Mouse (Mus musculus) gonadal fat pad, adult 2 months (tissue): ENCODE data around the gene Tmem135. TPM values are rescaled to one million over a fixed set of nuclear protein-coding genes. Genes with fewer than 3 reads are reported as not detected.

Source experiments
- DNase-seq: peaks from one replicate; pipeline ENCODE4 v3.0.0-alpha.2; 2012; ENCODE audit warnings: low read depth
- polyA plus RNA-seq: library from polyadenylated mRNA; depleted of rRNA; stranded (reverse); fragments of >200 nt; gene quantifications from 2 replicates; pipeline ENCODE4 v1.2.3, GENCODE M21; 2012

Tmem135 gene
- polyA plus RNA-seq, 1 experiment = 108 TPM

DNA sequence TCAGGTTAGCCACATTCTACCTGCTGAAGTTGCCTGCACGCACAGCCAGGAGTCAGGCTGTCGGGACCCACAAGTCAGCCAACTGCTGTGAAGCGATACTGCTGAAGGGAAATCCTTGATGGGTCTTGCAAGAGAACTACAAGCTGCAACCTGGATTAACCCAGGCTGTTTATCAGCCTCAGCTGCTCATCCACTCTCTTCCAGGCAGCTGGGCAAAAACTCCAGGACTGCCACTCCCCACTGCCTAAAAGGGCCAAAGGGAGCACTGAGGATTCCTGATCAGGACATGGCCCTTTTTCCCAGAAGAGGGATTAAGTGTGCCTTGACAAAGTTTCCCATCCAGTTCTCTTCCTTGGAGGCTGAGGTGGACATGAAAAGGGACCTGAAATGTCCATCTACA lies 15.0 kb downstream of the Tmem135 start:
- DNase-seq = no peak

GRCm38 (mm10) chr7:89382892-89383291 lies 21.1 kb downstream of the Tmem135 start:
- DNase-seq = no peak

- no peak for DNase-seq
Observed at GRCm38 (mm10) chr7:89380935-89381705, 22.9 kb downstream of the Tmem135 start.

- no peak for DNase-seq
Observed at GRCm38 (mm10) chr7:89371623-89372295, 32.3 kb downstream of the Tmem135 start.

- no peak for DNase-seq
Observed at GRCm38 (mm10) chr7:89370917-89371316, 33.1 kb downstream of the Tmem135 start.

DNA sequence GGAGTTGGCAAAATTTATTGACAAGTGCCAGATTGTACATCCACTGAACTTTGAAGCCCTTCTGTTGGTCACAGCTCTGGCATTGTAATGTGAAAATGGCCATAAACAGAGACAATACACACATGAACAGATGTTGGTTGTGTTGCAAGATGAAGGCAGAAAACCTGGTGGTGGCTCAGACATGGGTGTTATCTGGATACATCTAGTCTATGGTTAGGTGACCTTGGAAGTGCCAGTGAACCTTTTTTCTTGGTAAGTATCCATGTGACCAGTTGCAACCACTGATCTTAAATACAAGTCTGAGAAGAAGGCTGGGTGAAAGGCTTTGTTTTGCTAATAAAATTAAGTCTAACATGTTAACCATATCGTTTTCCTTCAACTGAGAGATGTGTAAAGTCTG lies 33.9 kb downstream of the Tmem135 start:
- no peak for DNase-seq

GRCm38 (mm10) chr7:89367643-89368042 lies 36.4 kb downstream of the Tmem135 start:
- DNase-seq = no peak

DNA sequence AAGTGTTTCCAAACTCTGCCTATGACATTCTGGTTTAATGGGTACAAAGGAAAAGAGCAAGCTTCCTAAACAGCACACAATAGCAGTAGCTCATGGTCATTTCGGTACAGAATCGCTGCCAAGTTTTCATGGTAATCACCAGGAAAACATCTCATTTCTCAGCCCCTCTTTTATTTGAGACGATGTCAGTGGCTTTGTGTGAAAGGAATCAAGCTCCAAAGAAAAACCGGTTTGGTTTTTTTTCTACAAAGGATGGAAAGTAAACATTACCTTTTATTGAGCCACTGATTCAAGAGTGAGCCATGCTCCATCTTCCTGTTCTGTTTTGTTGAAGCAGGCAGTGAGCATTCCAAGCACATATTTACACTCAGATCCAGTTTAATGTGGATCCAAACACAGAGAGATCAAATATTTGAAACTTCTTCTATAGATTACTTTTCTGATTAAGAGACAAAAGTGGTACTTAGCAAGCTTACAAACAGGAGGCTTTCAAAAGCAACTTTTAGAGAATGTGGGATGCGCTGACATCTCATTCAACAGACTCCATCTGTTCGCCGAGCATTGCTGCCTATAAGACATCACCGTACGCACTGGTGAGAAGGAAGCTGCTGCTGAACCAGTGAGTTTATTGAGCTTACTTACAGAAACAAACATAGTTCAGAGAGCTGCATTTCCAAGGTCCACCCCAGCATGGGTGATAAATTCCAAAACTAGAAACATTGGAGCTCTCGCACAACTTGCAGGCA lies 38.7 kb downstream of the Tmem135 start:
- no peak for DNase-seq

DNA sequence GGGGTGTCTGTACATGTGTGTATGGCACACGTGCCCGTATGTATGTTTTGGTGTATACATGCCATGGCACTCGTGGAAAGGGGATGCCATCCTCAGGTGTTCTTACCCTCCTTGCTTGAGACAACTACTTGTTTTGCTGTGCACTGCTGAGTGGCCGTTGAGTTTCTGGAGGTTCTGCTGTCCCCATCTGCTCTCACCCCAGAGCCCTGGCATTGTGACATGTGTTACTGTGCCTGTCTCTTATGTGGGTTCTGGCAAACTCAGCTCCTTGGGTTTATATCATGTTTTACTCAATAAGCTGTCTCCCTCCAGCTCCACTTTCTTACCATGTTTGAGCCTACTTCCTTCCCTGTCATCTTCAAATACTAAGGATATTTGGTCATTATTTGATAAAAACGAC lies 40.0 kb downstream of the Tmem135 start:
- no peak for DNase-seq

DNA sequence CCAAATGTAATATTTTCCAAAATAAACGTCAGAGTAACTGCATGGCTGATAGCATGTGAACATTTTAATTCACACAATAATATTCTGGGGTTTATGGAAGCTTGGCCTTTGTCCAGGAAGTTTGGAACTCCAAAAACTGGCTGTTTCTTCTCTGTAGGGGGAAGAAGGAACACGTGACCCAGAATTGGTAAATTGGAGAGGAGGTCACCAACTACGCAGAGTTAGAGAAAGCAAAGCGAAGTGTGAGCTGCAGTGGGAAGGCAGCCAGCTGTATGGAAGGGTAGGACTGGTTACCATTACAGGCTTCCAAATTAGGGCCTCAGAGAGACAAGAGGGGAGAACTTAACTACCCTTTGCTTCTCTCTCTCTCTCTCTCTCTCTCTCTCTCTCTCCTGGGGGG lies 47.7 kb downstream of the Tmem135 start:
- no peak for DNase-seq

GRCm38 (mm10) chr7:89355519-89356255 lies 48.3 kb downstream of the Tmem135 start:
- peak; percentile 90 for DNase-seq

DNA sequence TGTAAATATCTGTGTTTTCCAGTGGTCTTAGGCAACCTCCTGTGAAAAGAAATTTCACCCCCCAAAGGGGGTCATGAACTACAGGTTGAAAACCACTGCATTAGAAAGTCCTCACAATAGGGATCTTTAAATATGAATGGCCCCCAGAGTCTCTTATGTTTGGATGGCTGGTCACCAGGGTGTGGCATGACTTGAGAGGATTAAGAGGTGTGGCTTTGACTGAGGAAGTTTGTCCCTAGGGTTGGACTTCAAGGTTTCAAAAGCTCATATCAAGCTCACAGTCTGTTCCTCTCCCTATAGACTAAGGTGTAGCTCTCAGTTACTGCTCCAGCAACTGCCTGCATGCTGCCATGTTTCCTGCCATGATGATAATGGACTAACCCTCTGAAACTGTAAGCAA lies 62.0 kb downstream of the Tmem135 start:
- no peak for DNase-seq

DNA sequence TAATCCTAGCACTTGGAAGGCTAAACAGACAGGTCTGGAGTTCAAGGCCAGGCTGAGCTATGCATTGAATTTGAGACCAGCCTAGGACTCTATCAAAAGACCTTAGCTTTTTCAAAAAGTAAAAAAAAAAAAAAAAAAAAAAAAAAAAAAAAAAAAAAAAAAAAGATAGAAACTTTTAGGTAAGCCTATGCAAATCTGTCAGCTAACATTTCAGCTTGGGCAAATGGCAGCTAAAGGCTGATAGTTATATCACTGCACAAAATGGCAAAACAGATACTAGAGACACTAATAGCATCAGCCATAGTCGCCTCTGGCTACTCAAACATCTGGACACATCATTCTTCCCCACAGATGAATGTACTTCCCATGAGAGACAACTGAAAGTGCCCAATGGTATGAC lies 64.2 kb downstream of the Tmem135 start:
- no peak for DNase-seq

DNA sequence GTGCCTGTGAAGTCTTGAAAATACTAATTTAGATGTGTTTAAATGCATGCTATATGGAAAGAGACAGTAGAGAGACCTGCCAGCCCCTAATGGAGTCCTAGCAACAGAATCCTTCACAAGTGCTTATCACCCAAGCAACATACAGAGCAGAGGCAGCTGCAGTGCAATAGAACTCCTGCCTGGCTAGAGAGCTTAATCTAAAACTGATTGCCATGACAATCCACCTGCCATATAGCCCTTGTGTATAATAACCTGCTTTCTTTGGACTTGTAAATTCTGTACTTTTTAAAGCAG lies 64.9 kb downstream of the Tmem135 start:
- DNase-seq = no peak

GRCm38 (mm10) chr7:89338350-89339141 lies 65.5 kb downstream of the Tmem135 start:
- DNase-seq = no peak

- no peak for DNase-seq
Observed at GRCm38 (mm10) chr7:89337711-89338349, 66.2 kb downstream of the Tmem135 start.

DNA sequence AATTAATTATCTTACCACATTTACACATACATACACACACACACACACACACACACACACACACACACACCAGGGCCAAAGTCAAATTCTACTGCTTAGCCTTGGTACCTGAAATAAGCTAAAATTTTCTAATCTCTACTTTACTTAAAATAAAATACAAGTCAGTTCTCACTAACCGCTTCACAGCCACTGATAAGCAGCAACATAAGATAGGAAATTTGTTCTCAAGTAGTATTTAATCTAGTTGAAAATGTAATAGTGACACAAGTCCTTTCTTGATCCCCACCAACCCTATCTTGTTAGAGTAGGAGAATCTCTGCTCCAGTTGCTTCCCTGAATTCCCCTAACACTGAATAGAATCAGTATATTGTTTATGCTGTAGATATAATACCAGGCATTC lies 67.6 kb downstream of the Tmem135 start:
- no peak for DNase-seq

DNA sequence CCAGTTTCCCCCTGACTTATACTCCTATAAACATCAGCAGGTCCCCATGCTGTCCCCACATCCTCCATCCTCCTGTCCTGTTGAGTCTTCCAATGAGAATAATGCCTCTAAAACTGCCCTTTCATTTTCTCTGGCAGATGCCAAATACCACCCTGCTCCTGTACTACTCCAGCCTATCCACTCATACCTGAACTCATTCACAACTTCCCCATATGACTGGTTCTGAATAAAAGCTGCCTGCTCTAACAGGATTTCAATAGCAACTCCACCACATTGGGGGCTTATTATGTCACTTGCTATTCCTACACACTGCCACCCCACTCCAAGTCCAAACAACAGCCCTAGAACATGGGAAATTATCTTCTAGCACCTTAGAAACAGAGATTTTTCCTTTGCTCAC lies 68.7 kb downstream of the Tmem135 start:
- DNase-seq = no peak

GRCm38 (mm10) chr7:89329896-89330295 lies 74.1 kb downstream of the Tmem135 start:
- no peak for DNase-seq

- DNase-seq = no peak
Observed at GRCm38 (mm10) chr7:89327731-89328130, 76.3 kb downstream of the Tmem135 start.

DNA sequence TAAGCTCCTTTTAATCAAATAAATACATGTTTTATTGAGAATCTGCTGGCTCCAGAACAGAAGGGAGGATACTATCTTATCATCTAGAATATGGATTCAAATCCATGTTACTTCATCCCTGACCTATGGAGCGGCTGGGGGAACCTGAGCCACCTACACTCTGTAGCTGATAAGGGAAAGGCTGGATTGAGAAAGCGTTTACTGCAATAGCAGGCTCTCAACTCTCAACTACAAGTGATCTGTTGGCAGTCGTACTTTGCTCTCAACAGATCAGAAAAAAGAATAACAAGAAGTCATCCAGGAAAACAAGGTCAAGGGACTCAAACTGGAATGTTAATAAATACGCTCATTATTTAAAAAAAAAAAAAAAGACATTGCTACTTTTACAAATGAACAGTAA lies 77.3 kb downstream of the Tmem135 start:
- no peak for DNase-seq
